Mouse (Mus musculus): ENCODE results near the gene Hira.

Hira gene

GRCm38 (mm10) chr16:19013550-19013949, 136.7 kb downstream of the Hira start:
- DNase-seq (ENCODE audit: low read depth in 2 of 2, low spot score in 2 of 2) = no peak

DNA sequence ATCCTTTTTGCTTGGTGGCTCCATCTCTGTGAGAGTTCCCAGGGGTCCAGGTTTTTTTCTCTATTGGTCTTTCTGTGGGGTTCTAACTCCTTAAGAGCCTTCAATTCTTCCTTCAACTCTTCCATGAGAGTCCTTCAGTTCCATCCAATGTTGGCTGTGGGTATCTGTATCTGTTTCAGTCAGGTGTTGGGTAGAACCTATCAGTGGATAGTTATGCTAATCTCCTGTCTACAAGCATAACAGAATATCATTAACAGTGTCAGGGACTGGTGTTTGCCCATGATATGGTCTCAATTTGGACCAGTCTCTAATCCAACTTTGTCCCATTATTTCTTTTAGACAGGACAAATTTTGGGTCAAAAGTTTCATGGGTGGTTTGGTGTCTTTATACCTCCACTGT, 137.8 kb downstream of the Hira start:
- no peak for DNase-seq (ENCODE audit: low read depth in 2 of 2, low spot score in 2 of 2)

Measured in CD8-positive naive resting alpha-beta T cell, adult 2 months (primary cell).